Mouse (Mus musculus): ENCODE measurements around the gene Prss23. TPM values are rescaled to one million over a fixed set of nuclear protein-coding genes. Genes with fewer than 3 reads are reported as not detected.

Prss23 gene
- total RNA-seq (2023) = not detected

DNA sequence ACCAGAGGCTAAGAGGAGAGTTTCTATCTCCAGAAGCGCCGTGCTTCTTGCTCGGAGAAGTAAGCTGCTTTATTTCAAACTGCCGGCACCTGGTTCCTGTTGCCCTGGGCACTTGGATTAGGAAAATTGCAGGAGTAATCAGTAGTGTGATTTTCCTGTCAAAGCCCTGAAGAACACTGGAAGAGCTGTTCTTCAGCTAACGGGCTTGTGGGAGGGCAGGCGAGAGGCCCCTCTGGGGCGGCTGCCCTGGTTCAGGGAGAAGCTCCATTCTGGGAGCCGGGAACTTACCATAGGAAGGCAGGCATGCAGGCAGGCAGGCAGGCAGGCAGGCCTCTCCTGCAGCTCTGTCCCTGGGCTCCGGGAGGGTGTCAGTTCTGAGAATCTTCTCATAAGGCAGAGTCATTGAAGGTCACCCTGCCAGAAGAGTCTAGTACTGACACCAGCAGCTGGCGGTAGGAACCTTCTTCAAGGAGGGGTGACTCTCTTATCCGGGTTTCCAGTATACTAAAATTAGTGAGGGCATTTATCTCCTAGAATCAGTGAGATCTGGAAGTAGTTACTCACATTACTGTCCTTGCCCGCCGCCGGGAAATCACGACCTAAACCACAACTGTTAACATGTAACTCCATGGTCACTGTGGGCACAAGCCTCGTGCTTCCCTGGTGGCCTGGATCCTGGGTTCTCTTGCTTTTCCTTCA is at the start of gene Prss23:
Prss23 (minus strand) TSS at position 457 of the 699 bp plus-strand sequence.

Other genes starting within 250 kb of the Prss23 start
- gene Tmem135, start 123.0 kb downstream of the Prss23 start, total RNA-seq (2023) = 10 to 100 TPM; 45.6 to 46.3 TPM
- under 1 TPM in 1 of 2 experiments, not detected in 1; 0.09 TPM for gene Fzd4, start 122.8 kb downstream of the Prss23 start, total RNA-seq (2023)
- not detected for gene Me3, start 105.2 kb upstream of the Prss23 start, total RNA-seq (2023)

Measured in T-cell, adult 66 days (primary cell).